Mouse (Mus musculus): ENCODE data around the gene Eva1c. TPM values are rescaled to one million over a fixed set of nuclear protein-coding genes. Genes with fewer than 3 reads are reported as not detected.

The Eva1c gene
- total and polyA plus RNA-seq, 3 experiments = not detected

- TF ChIP-seq ZNF384 (IDR thresholded peaks at IDR 0.05; ENCODE audit: low read depth, low read length) (no peak), KAT2A (IDR thresholded peaks at IDR 0.05; ENCODE audit: insufficient replicate concordance, low read length) (no peak), GABPA (IDR thresholded peaks at IDR 0.05; ENCODE audit: insufficient replicate concordance, low read depth, low read length) (no peak), BHLHE40 (IDR thresholded peaks at IDR 0.05; ENCODE audit: low read depth, low read length) (no peak), USF2 (conservative IDR thresholded peaks at IDR 0.05; ENCODE audit: low read depth, low read length) (no peak), CTCF (conservative IDR thresholded peaks at IDR 0.05 in 1 of 2, IDR thresholded peaks at IDR 0.05 in 1 of 2; ENCODE audit: low read depth in 2 of 2, low read length in 2 of 2) (no peak), MYC (IDR thresholded peaks at IDR 0.05; ENCODE audit: low read depth, low read length) (no peak), HCFC1 (IDR thresholded peaks at IDR 0.05; ENCODE audit: low read depth, low read length) (no peak), NELFE (IDR thresholded peaks at IDR 0.05; ENCODE audit: low read depth, low read length) (no peak), ZKSCAN1 (IDR thresholded peaks at IDR 0.05; ENCODE audit: borderline replicate concordance, low read depth, low read length) (no peak)
- no peak overlapping the region for H3K9ac ChIP-seq (ENCODE audit: insufficient read depth, low read depth)
- no peak overlapping the region for H3K4me2 ChIP-seq (ENCODE audit: insufficient read depth, low read depth, poor library complexity, severe bottlenecking)
- H3K79me2 ChIP-seq (replicated peaks; ENCODE audit: control insufficient read depth, extremely low read depth, insufficient read depth, poor library complexity, severe bottlenecking) = no peaks in the 10 kb centered on the region
- in situ Hi-C loops (cut with MboI; ENCODE audit: low pct_ligation_motif_present, low pct_unique_long_range_greater_than_20kb, low sequenced_read_pairs) (no loop called here), dilution Hi-C loops (cut with MboI; ENCODE audit: extremely low pct_ligation_motif_present, extremely low pct_unique_long_range_greater_than_20kb, low sequenced_read_pairs) (no loop called here)
- H3K27ac ChIP-seq (ENCODE audit: insufficient read depth, low read depth) = no peak overlapping the region
- no peaks in the 10 kb centered on the region for H3K36me3 ChIP-seq (replicated peaks in 1 of 2; ENCODE audit: control insufficient read depth in 1 of 2, insufficient read depth in 1 of 2, low read length in 1 of 2)
- H3K9me3 ChIP-seq (replicated peaks; ENCODE audit: low read length) = no peaks in the 10 kb centered on the region
- H3K4me1 ChIP-seq (ENCODE audit: control insufficient read depth in 1 of 2, insufficient read depth in 2 of 2) = no peaks in the 10 kb centered on the region
- H3K27me3 ChIP-seq (replicated peaks) = peaks cover 25% of the 10 kb centered on the region
- H3K4me3 ChIP-seq (replicated peaks in 1 of 3; ENCODE audit: low read depth in 2 of 3, low read length in 2 of 3, poor library complexity in 1 of 3) = no peak overlapping the region
- no peak for DNase-seq (ENCODE audit: extremely low read depth)
These were observed 5.3 kb upstream of the Eva1c start for GRCm38 (mm10) chr16:90821046-90821697.

- H3K4me3 ChIP-seq (replicated peaks in 1 of 3; ENCODE audit: low read depth in 2 of 3, low read length in 2 of 3, poor library complexity in 1 of 3) = no peak overlapping the region
- H3K9me3 ChIP-seq (replicated peaks; ENCODE audit: low read length) = no peaks in the 10 kb centered on the region
- in situ Hi-C loops (cut with MboI; ENCODE audit: low pct_ligation_motif_present, low pct_unique_long_range_greater_than_20kb, low sequenced_read_pairs) (no loop called here), dilution Hi-C loops (cut with MboI; ENCODE audit: extremely low pct_ligation_motif_present, extremely low pct_unique_long_range_greater_than_20kb, low sequenced_read_pairs) (no loop called here)
- H3K79me2 ChIP-seq (replicated peaks; ENCODE audit: control insufficient read depth, extremely low read depth, insufficient read depth, poor library complexity, severe bottlenecking) = no peaks in the 10 kb centered on the region
- H3K36me3 ChIP-seq (replicated peaks in 1 of 2; ENCODE audit: control insufficient read depth in 1 of 2, insufficient read depth in 1 of 2, low read length in 1 of 2) = no peaks in the 10 kb centered on the region
- H3K27ac ChIP-seq (ENCODE audit: insufficient read depth, low read depth) = no peak overlapping the region
- H3K27me3 ChIP-seq (replicated peaks) = peaks cover 25% of the 10 kb centered on the region
- H3K9ac ChIP-seq (ENCODE audit: insufficient read depth, low read depth) = no peak overlapping the region
- no peak for TF ChIP-seq BHLHE40 (IDR thresholded peaks at IDR 0.05; ENCODE audit: low read depth, low read length)
- no peak for TF ChIP-seq E2F4 (IDR thresholded peaks at IDR 0.05; ENCODE audit: insufficient replicate concordance, low read depth, low read length)
- TF ChIP-seq MYC (IDR thresholded peaks at IDR 0.05; ENCODE audit: low read depth, low read length) = no peak
- no peak for TF ChIP-seq JUN (IDR thresholded peaks at IDR 0.05; ENCODE audit: insufficient read depth, low read depth, low read length)
- TF ChIP-seq ETS1 (conservative IDR thresholded peaks at IDR 0.05; ENCODE audit: low read depth, low read length) = no peak
- no peak for TF ChIP-seq CTCF (conservative IDR thresholded peaks at IDR 0.05 in 1 of 2, IDR thresholded peaks at IDR 0.05 in 1 of 2; ENCODE audit: low read depth in 2 of 2, low read length in 2 of 2)
- no peak for TF ChIP-seq SMC3 (IDR thresholded peaks at IDR 0.05; ENCODE audit: low read depth, low read length)
- TF ChIP-seq USF1 (IDR thresholded peaks at IDR 0.05; ENCODE audit: low read depth, low read length) = no peak
- no peak for TF ChIP-seq UBTF (IDR thresholded peaks at IDR 0.05; ENCODE audit: low read depth, low read length)
- TF ChIP-seq JUND (conservative IDR thresholded peaks at IDR 0.05; ENCODE audit: low read depth, low read length) = no peak
- no peak for TF ChIP-seq NRF1 (IDR thresholded peaks at IDR 0.05; ENCODE audit: low read depth, low read length)
- no peak for TF ChIP-seq TBP (conservative IDR thresholded peaks at IDR 0.05; ENCODE audit: low read depth, low read length)
- TF ChIP-seq ELF1 (IDR thresholded peaks at IDR 0.05; ENCODE audit: low read depth, low read length) = no peak
- TF ChIP-seq USF2 (conservative IDR thresholded peaks at IDR 0.05; ENCODE audit: low read depth, low read length) = no peak
- no peak for TF ChIP-seq GABPA (IDR thresholded peaks at IDR 0.05; ENCODE audit: insufficient replicate concordance, low read depth, low read length)
- TF ChIP-seq ZC3H11A (IDR thresholded peaks at IDR 0.05; ENCODE audit: low read depth, low read length) = no peak
- TF ChIP-seq NELFE (IDR thresholded peaks at IDR 0.05; ENCODE audit: low read depth, low read length) = no peak
- TF ChIP-seq EP300 (IDR thresholded peaks at IDR 0.05; ENCODE audit: low read length) = no peak
- TF ChIP-seq ZNF384 (IDR thresholded peaks at IDR 0.05; ENCODE audit: low read depth, low read length) = no peak
- no peak for TF ChIP-seq MAFK (IDR thresholded peaks at IDR 0.05; ENCODE audit: insufficient replicate concordance, low read length)
- no peak for DNase-seq (ENCODE audit: extremely low read depth)
- no peak overlapping the region for H3K4me2 ChIP-seq (ENCODE audit: insufficient read depth, low read depth, poor library complexity, severe bottlenecking)
- H3K4me1 ChIP-seq (ENCODE audit: control insufficient read depth in 1 of 2, insufficient read depth in 2 of 2) = no peaks in the 10 kb centered on the region
These were observed 4.1 kb upstream of the Eva1c start for GRCm38 (mm10) chr16:90822284-90822935.
